Mouse (Mus musculus) gonadal fat pad, adult 2 months (tissue): Measurements from ENCODE around the gene Gm45713. TPM values are rescaled to one million over a fixed set of nuclear protein-coding genes. Genes with fewer than 3 reads are reported as not detected.
"Not testable (repeated sequence)": the region's sequence is repeated elsewhere in the genome, so short reads cannot be mapped to it uniquely, and the experiment has no call there.

Experiments
- DNase-seq: peaks from one replicate; pipeline ENCODE4 v3.0.0-alpha.2; 2012; ENCODE audit warnings: low read depth
- polyA plus RNA-seq: library from polyadenylated mRNA; depleted of rRNA; stranded (reverse); fragments of >200 nt; gene quantifications from 2 replicates; pipeline ENCODE4 v1.2.3, GENCODE M21; 2012

Gene Gm45713
- polyA plus RNA-seq, 1 experiment, result 5.6 TPM

DNA sequence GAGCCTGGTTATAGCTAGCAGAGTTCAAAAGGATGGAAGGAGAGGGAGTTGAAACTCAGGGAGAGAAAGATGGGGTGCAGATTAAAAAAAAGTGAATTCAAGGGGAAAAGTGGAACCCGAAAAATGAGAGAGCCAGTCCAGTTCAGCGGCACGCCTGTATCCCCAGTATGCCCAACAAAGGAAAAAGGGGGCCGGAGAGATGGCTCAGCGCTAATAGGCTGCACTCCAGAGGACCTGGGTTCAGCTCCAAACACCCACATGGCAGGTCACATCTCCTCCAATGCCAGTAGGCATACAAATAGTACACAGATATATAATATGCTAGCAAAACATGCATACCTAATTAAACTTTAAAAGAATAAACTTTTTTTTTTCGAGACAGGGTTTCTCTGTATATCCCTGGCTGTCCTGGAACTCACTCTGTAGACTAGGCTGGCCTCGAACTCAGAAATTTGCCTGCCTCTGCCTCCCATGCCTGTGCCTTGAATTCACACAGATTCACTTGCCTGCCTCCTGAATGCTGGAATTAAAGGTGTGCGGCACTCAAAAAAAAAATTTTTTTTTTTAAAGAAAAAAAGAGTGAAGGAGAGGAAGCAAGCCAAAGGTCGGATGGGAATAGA, 27.1 kb upstream of the Gm45713 start:
- DNase-seq, result no peak

DNA sequence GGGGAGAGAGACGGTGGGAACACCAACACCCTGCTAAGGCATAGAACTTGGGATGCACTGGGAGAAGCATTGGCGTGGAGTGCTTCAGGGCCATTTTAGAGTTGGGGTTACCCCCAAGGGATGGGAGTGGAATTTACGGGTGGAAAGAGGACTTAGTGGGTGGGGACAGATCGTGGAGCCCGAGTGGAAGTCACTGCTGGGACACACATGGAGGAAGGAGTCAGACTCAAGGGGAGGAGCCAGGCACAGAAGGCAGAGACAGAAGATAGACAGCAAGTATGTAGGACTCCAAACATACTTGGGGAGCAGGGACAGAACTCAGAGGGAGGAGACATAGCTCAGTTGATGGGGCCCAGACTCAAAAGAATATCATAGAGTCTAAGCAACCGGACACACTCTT, 26.5 kb upstream of the Gm45713 start:
- no peak for DNase-seq

- no peak for DNase-seq
These were observed 25.8 kb upstream of the Gm45713 start for GRCm38 (mm10) chr7:45161612-45162473.

GRCm38 (mm10) chr7:45160866-45161265, 24.8 kb upstream of the Gm45713 start:
- DNase-seq, result no peak

GRCm38 (mm10) chr7:45160316-45160800, 24.3 kb upstream of the Gm45713 start:
- DNase-seq, result no peak

GRCm38 (mm10) chr7:45158991-45159390, 23.0 kb upstream of the Gm45713 start:
- no peak for DNase-seq

DNA sequence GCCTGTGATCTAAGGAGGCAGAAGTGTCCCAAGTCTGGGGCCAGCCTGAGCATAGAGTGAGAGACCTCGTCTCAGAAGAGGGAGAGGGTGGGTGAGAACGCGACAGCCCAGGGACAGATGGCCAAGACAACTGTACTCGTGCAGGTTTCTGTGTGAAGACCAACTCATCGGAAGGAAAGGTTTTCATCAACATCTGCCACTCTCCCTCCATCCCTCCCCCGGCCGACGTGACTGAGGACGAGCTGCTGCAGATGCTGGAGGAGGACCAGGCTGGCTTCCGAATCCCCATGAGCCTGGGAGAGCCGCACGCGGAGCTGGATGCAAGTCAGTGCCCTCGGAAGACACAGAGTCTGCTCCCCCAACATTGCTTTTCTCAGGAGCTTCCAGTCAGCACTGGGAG, 21.4 kb upstream of the Gm45713 start:
- DNase-seq, result no peak

GRCm38 (mm10) chr7:45156206-45156605, 20.2 kb upstream of the Gm45713 start:
- DNase-seq, result no peak

DNA sequence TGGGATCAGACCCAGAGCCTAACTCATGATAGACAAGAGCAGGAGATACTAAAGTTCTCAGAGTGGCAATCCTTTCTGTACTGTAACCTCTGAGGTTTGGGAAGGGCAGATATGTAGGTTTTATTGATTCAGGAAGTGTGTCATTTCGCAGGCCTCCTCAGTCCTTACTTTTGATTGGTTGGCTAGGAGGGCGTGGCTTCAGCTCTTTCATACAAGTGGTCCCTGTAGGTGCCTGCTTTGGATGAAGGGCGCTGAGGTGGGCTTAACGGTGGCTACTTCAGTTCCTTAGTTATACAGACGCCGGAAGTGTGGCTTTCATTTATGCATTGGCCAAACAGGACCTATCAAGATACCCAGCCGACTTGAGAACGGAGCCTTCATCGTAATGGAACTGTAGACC, 19.6 kb upstream of the Gm45713 start:
- no peak for DNase-seq

DNA sequence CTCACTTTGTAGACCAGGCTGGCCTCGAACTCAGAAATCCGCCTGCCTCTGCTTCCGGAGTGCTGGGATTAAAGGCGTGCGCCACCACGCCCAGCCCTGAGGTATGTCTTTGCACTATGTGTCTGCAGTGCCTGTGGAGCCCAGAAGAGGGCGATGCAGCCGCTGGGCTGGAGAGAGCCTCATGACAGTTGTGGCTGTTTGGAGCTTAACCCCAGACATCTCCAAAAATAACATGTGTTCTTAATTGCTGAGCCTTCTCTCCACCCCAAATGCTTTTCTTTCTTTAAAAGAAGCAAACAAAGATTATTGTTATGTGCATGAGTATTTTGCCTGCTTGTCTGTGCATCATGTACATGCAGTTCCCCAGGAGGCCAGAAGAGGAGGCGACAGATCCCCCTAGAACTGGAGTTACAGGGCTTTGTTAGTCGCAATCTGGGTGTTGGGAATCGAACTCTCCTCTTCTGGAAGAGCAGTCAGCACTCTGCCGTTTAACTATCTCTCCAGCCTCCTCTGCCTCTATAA, 19.0 kb upstream of the Gm45713 start:
- DNase-seq, result no peak

DNA sequence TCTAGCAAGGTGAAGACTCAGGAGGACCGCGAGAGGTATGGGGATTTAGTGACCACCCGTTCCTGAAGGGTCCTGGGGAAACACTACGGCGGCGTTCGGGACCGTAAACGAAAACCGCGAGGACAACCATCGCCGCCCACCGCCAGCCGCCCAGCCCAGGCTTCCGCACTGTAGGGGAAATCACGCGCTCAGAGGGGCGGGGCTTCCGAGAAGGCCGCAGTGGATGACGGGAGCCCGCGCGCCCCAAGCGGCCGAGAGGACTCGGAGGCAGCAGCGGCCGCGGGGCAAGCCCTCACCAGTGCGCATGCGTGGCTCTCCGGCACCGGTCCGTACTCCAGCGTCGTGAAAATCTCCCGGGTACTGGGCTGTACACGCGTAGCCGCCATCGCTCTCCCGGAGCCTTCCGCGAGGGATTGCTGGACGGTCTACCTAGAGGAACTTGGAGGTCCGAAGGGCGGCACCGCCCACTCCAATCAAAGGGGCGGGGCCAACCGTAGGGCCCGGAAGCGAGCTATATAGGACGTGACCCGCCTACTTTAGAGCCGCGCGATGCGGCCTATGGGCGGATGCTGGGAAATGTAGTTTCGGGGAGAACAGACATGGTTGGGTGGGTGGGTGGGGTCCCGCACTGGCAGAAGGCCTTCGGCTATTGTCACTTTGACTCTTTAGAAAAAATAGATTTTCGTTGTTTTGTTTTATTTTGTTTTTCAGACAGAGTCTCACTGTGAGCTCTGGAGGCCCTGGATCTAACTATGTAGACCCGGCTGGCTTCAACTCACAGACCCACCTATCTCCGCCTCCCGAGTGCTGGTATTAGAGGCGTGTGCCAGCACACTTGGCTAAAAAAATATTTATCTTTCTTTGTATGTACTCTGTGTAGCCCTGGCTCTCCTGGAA, 18.3 kb upstream of the Gm45713 start, which contains the start of the genes Pih1d1 and Aldh16a1:
Gene Pih1d1 (plus strand): TSS at position 208 of the 897 bp plus-strand sequence.
Gene Aldh16a1 (minus strand): TSS at position 489 of the 897 bp plus-strand sequence.
- DNase-seq, result no peak

DNA sequence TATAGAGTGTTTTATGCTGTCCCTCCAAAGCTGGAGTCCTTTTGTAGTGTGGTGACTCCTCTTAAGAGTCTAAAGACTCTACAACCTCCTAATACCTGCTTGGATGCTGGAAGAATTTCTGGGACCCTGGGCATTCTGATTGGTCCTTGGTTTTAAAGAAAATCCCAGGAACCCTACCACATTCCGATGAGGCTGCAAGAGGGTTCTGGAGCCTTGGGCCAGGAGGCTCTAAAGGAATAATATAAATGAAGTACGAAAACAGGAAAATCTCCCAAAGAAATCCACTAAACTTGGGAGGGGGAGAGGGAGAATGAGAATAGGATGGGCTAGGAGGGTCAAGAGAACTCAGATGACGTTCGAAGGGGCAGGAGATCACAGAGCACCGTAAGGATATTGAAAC, 17.6 kb upstream of the Gm45713 start:
- DNase-seq, result no peak

DNA sequence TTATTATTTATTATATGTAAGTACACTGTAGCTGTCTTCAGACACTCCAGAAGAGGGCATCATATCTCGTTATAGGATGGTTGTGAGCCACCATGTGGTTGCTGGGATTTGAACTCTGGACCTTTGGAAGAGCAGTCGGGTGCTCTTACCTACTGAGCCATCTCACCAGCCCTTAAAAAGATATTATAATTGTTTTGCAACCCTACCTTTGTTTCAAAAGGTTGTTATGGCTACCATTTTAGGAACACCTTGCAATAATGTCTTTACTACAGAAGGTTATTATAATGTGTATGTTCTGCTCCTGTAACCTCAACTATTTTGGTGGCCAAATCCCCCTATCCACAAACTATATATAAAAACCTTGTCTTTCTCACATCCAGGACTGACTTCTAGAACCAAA, 17.0 kb upstream of the Gm45713 start:
- DNase-seq, result not testable (repeated sequence)

DNA sequence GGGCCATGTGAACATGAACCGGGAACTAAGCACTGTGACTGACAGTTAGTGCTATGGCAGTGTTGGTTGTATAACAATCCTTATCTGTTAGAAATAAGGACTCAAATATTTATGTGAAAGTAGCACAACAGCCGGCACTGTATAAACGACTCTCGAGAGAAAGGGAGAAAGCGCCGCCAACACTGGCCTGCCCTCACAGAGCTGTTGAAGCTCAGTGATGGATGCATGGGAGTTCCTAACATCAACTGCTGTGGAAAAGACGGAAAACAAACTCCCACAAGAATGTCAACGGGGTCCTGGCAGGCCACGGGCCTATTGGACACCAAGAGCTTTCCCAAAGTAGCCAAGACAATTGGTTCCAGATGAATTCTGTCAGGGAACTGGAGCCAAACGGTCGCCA, 15.3 kb upstream of the Gm45713 start:
- DNase-seq, result no peak

GRCm38 (mm10) chr7:45150321-45150720, 14.3 kb upstream of the Gm45713 start:
- no peak for DNase-seq

- no peak for DNase-seq
These were observed 13.5 kb upstream of the Gm45713 start for GRCm38 (mm10) chr7:45149545-45149944.

DNA sequence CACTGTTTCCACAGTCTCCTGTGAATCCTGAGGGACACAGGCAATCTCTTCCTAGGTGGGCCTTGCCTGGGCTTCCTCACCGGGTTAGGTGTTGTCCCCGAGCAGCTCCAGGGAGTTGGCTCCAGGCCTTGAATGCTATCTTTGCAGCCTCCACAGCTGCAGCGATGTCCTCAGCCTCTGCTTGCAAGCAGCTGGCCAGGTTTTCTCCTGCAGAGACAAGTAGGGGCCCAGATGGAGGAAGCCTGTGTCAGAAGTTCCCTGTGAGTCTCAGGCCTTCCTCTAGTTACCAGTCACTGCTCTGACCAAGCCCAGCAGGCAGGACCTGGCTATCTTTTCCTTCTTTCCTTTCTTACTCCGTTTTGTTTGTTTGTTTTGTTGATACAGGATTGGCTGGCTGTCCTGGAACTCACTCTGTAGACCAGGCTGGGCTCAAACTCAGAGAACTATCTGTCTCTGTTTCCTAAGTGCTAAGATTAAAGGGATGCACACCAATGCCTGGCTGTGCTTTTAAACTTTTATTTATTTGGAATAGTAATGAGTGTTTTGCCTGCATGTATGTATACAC, 12.6 kb upstream of the Gm45713 start:
- no peak for DNase-seq

- DNase-seq, result no peak
These were observed 11.9 kb upstream of the Gm45713 start for GRCm38 (mm10) chr7:45147899-45148298.

DNA sequence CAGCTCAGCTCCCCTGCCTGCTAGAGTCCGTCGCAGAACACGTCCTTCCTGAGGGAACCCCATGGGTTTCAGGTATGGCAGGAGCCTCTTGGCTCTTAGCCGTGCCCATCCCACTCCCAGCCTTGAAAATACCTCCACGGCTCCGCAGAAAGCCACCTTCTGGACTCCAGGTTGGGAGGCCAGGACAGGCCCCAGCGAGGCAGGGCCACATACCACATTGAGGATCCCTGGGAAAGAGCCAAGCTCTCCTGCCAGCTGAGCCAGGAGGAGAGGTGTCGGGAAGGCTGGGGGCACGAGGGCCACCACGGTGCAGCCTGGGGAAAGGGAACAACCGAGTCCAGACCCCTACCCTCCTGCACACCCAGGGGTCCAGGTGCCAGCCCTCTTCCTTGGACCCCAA, 11.2 kb upstream of the Gm45713 start:
- DNase-seq, result no peak

DNA sequence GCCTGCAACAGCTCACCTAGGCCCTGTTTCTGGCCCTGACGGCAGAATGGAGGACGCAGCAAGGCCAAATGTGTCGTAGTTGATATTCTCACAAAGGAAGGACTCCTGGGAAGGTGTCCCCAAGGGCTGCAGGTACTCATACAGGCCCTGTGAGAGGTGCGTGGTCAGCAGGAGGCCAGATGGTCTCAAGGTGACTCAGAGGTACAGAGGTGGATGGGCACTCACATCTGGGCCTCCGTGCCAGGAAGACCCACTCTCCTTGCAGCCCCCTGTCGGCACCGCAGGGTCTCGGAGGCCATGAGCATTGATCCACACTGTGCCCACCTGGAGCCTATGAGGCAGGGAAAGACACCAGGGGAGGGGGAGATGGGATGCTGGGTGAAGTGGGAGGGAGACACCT, 9.4 kb upstream of the Gm45713 start:
- DNase-seq, result no peak
